Mouse (Mus musculus): Measurements from ENCODE around the gene Col7a1. TPM values are rescaled to one million over a fixed set of nuclear protein-coding genes. Genes with fewer than 3 reads are reported as not detected.

Col7a1 gene
- polyA plus RNA-seq, 1 experiment from 2014 or later = 0.31 TPM

GRCm38 (mm10) chr9:109007025-109007780 lies 53.8 kb downstream of the Col7a1 start:
- H3K9ac ChIP-seq = no peak overlapping the region
- WGBS (ENCODE audit: insufficient replicate concordance) = 68% methylated on average over 21 of the region's 21 CpGs
- H3K27ac ChIP-seq = no peak overlapping the region
- H3K27me3 ChIP-seq (replicated peaks) = no peaks in the 10 kb centered on the region
- no peaks in the 10 kb centered on the region for H3K9me3 ChIP-seq (replicated peaks)
- H3K4me3 ChIP-seq = no peak overlapping the region
- H3K4me1 ChIP-seq = peaks cover 36% of the 10 kb centered on the region
- ATAC-seq = no peak
- no peak overlapping the region for H3K4me2 ChIP-seq
- peaks cover 7% of the 10 kb centered on the region; the same call in 1 of the 2 replicates for H3K36me3 ChIP-seq

DNA sequence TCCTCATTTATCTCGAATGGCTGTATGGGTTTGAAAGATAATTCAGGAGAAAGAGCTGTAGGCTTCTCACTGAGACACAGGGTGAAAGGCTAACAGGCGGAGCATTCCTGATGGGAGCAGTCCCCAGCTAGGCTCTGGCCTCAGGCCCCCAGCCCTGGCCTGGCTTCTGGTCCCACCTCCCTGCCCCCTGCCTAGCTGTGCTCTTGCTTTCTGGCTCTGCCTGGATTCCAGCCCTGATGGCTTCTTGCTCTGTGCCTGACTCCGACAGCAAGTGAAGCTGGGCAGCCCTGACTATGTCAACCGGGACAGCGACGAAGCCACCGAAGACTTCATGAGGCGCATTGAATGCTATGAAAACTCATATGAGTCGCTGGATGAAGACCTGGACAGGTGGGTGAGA lies 54.7 kb downstream of the Col7a1 start:
- no peak for ATAC-seq
- Histone ChIP-seq H3K36me3 (peaks cover 3% of the 10 kb centered on the region; the same call in 1 of the 2 replicates), H3K27me3 (replicated peaks) (no peaks in the 10 kb centered on the region), H3K27ac (no peak overlapping the region), H3K4me1 (peaks cover 36% of the 10 kb centered on the region), H3K9ac (no peak overlapping the region), H3K4me3 (no peak overlapping the region), H3K4me2 (no peak overlapping the region), H3K9me3 (replicated peaks) (no peaks in the 10 kb centered on the region)
- WGBS (ENCODE audit: insufficient replicate concordance) = 73% methylated on average over 9 of the region's 9 CpGs

DNA sequence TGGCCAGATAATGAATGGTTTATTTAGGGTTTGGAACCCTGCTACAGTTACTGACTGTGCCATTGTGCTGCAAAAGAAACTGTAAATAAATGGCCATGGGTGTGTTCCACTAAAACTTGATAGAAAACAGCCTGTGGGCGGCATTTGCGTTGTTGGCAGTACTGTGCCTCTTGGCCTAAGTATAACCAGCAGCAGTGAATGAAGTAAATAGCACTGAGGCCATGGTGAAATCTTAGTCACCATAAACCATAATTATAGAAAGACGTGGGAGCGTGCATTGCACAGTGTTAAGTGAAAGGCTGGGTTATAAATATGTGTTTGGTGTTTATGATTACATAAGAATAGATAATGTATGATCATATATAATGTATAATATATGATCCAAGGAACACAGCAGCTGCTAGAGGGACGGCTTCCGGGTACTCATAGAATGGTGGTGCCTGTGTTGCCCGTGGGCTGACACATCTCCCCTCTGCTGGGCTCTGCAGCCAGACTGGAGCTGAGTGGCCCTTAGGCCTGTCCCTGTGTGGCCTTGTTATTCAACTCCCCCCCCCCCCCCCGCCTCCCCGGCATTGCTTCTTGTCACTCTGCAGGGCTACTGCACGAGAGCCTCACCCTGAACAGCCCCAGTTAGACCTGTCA lies 55.7 kb downstream of the Col7a1 start:
- H3K4me3 ChIP-seq = no peak overlapping the region
- 0 out of 2 replicates have a peak, but pooled peaks cover 1% of the 10 kb centered on the region for H3K27me3 ChIP-seq (replicated peaks)
- H3K4me1 ChIP-seq = peaks cover 40% of the 10 kb centered on the region
- H3K9ac ChIP-seq = no peak overlapping the region
- WGBS (ENCODE audit: insufficient replicate concordance) = 58% methylated on average over 10 of the region's 10 CpGs
- peak; percentile 22 for ATAC-seq
- no peaks in the 10 kb centered on the region for H3K9me3 ChIP-seq (replicated peaks)
- no peak overlapping the region for H3K4me2 ChIP-seq
- H3K27ac ChIP-seq = no peak overlapping the region
- H3K36me3 ChIP-seq = peaks cover 3% of the 10 kb centered on the region; the same call in 1 of the 2 replicates

- Histone ChIP-seq H3K9me3 (replicated peaks) (no peaks in the 10 kb centered on the region), H3K4me3 (no peak overlapping the region), H3K27ac (peak overlapping the region; percentile 4; the same call in 1 of the 2 replicates), H3K27me3 (replicated peaks) (0 out of 2 replicates have a peak, but pooled peaks cover 3% of the 10 kb centered on the region), H3K4me2 (peak overlapping the region; percentile 32; the same call in 1 of the 2 replicates), H3K36me3 (peaks cover 3% of the 10 kb centered on the region; the same call in 1 of the 2 replicates), H3K9ac (peak overlapping the region; percentile 18; the same call in 1 of the 2 replicates), H3K4me1 (peaks cover 47% of the 10 kb centered on the region)
- WGBS (ENCODE audit: insufficient replicate concordance) = 29% methylated on average over 17 of the region's 17 CpGs
- ATAC-seq = peak; percentile 84
Measured at GRCm38 (mm10) chr9:109009636-109010315, 56.4 kb downstream of the Col7a1 start.

DNA sequence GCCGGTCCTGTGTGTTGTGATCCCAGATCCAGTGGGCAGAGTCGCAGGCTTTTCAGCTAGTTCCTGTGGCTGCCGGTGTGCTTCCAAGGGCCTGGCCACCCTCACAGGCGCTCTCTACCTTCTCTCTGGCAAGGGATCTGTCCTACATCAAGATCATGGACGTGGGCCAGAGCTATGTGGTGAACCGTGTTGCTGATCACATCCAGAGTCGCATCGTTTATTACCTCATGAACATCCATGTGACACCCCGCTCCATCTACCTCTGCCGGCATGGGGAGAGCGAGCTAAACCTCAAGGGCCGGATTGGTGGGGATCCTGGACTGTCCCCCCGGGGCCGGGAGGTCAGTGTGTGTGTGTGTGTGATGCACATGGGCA lies 56.9 kb downstream of the Col7a1 start:
- peaks cover 3% of the 10 kb centered on the region; the same call in 1 of the 2 replicates for H3K36me3 ChIP-seq
- peak overlapping the region; percentile 32; the same call in 1 of the 2 replicates for H3K4me2 ChIP-seq
- ATAC-seq = no peak
- 0 out of 2 replicates have a peak, but pooled peaks cover 3% of the 10 kb centered on the region for H3K27me3 ChIP-seq (replicated peaks)
- H3K4me1 ChIP-seq = peaks cover 52% of the 10 kb centered on the region
- no peak overlapping the region for H3K4me3 ChIP-seq
- 81% methylated on average over 14 of the region's 14 CpGs for WGBS (ENCODE audit: insufficient replicate concordance)
- H3K9ac ChIP-seq = no peak overlapping the region
- 0 out of 2 replicates have a peak overlapping the region, but pooled peaks have one; percentile 4 for H3K27ac ChIP-seq
- no peaks in the 10 kb centered on the region for H3K9me3 ChIP-seq (replicated peaks)

GRCm38 (mm10) chr9:109015397-109015796 lies 62.0 kb downstream of the Col7a1 start:
- H3K9ac ChIP-seq = no peak overlapping the region
- H3K4me3 ChIP-seq = no peak overlapping the region
- WGBS (ENCODE audit: insufficient replicate concordance) = 22% methylated on average over 8 of the region's 8 CpGs
- peaks cover 47% of the 10 kb centered on the region for H3K4me1 ChIP-seq
- peak overlapping the region; percentile 45 for H3K4me2 ChIP-seq
- H3K27ac ChIP-seq = peak overlapping the region; percentile 37; the same call in 1 of the 2 replicates
- no peaks in the 10 kb centered on the region for H3K9me3 ChIP-seq (replicated peaks)
- no peaks in the 10 kb centered on the region for H3K36me3 ChIP-seq
- ATAC-seq = peak; percentile 69; the same call in 1 of the 2 replicates
- H3K27me3 ChIP-seq (replicated peaks) = 0 out of 2 replicates have a peak, but pooled peaks cover 3% of the 10 kb centered on the region

DNA sequence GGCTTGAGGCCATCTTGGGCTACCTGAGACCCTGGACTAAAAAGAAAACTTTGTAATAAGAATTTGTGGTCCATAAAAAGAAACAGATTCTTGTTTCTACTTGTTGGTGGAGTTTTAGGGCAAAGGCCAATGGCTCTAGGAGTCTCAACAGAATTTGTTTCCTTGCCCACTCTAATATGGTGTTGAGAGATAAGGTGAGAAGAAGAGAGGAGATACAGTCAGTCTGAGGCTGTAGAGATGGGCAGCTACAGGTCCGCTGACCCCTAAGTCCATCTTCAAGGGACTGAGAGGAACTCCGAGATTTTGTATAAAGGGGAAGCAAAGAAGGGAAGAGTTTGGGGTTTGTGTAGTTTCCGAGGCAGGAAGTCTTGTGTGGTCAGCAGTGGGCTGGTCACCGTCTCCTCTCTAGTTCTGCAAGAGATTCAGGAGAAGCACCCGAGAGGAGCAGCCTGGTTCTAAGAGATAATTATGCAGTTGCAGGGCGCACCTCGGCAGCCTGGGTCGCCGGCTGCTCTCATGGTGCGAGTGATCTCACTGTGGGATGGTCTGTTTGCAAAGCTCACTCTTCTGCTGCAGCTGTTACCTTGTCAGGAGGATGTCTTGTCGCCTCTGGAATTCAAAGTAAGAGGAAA lies 63.7 kb downstream of the Col7a1 start:
- Histone ChIP-seq H3K4me2 (peak overlapping the region; percentile 60), H3K27me3 (replicated peaks) (0 out of 2 replicates have a peak, but pooled peaks cover 8% of the 10 kb centered on the region), H3K4me3 (peak overlapping the region; percentile 26), H3K9ac (peak overlapping the region; percentile 41), H3K9me3 (replicated peaks) (no peaks in the 10 kb centered on the region), H3K36me3 (no peaks in the 10 kb centered on the region), H3K4me1 (peaks cover 47% of the 10 kb centered on the region), H3K27ac (peak overlapping the region; percentile 82)
- peak; percentile 89 for ATAC-seq
- 16% methylated on average over 11 of the region's 11 CpGs for WGBS (ENCODE audit: insufficient replicate concordance)

DNA sequence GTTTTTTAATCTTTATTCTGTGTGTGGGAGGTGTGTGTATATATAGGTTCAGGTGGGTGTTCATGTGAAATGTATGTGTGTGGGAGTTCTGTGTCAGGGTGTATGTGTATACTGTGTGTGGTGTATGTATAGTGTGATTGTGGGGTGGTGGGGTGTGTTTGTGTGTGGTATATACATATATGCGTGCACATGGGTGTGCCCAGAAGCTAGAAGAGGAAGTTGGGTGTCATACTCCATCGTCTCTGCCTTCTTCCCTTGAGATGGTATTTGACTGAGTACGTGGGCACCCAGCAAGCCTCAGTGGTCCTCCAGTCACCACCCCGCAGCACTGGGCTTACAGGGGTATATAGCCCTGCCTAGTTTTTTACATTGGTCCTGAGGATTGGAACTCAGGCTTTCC lies 68.0 kb downstream of the Col7a1 start:
- H3K9ac ChIP-seq = no peak overlapping the region
- H3K36me3 ChIP-seq = no peaks in the 10 kb centered on the region
- H3K4me3 ChIP-seq = no peak overlapping the region
- H3K4me1 ChIP-seq = peaks cover 20% of the 10 kb centered on the region
- WGBS (ENCODE audit: insufficient replicate concordance) = 41% methylated on average over 4 of the region's 4 CpGs
- H3K27me3 ChIP-seq (replicated peaks) = 0 out of 2 replicates have a peak, but pooled peaks cover 5% of the 10 kb centered on the region
- no peak for ATAC-seq
- H3K9me3 ChIP-seq (replicated peaks) = no peaks in the 10 kb centered on the region
- no peak overlapping the region for H3K4me2 ChIP-seq
- no peak overlapping the region for H3K27ac ChIP-seq

DNA sequence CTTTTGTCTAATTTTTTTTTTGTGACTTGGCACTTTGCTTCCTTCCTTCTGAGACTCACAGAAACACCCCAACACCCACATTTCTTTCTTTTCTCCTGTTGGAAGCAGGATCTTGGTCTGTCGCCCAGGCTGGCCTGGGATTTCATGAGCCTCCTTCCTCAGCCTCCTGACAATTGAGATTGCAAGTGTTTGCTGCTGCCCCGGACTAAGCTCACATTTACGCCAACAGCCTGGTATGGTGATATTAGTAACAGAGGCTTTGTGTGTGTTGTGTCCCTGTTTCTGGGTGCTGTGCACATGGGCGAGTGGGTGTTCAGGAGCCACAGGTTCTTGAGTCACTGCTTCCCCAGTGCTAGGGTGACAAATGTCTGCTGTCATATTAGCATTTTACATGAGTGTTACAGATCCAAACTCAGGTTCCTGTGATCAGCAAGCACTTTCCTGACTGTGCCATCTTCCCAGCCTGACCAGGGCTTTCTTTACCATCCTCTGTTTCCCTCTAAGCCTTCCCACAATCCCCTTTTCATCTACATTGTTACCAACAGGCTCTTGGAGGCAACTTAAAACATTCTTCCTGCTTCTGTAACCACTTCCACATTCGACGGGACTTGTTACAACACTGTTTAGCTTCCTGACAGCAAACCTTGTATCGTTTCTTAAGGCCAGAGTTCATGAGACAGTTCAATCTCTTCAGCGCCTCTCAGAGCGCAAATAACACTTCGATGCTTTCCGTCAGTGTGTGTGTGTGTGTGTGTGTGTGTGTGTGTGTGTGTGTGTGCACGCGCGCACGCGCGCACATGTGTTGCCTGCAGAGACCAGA lies 69.7 kb downstream of the Col7a1 start:
- no peak overlapping the region for H3K4me2 ChIP-seq
- 70% methylated on average over 17 of the region's 17 CpGs for WGBS (ENCODE audit: insufficient replicate concordance)
- no peak overlapping the region for H3K27ac ChIP-seq
- ATAC-seq = no peak
- H3K27me3 ChIP-seq (replicated peaks) = 0 out of 2 replicates have a peak, but pooled peaks cover 5% of the 10 kb centered on the region
- H3K4me1 ChIP-seq = peaks cover 4% of the 10 kb centered on the region
- H3K4me3 ChIP-seq = no peak overlapping the region
- no peaks in the 10 kb centered on the region for H3K36me3 ChIP-seq
- no peak overlapping the region for H3K9ac ChIP-seq
- H3K9me3 ChIP-seq (replicated peaks) = no peaks in the 10 kb centered on the region

- no peaks in the 10 kb centered on the region for H3K36me3 ChIP-seq
- 70% methylated on average over 8 of the region's 8 CpGs for WGBS (ENCODE audit: insufficient replicate concordance)
- ATAC-seq = no peak
Measured at GRCm38 (mm10) chr9:109027521-109027920, 74.1 kb downstream of the Col7a1 start.

GRCm38 (mm10) chr9:109028421-109028820 lies 75.0 kb downstream of the Col7a1 start:
- H3K4me2 ChIP-seq = no peak overlapping the region
- H3K9me3 ChIP-seq (replicated peaks) = no peaks in the 10 kb centered on the region
- H3K9ac ChIP-seq = no peak overlapping the region
- no peaks in the 10 kb centered on the region for H3K27me3 ChIP-seq (replicated peaks)
- H3K27ac ChIP-seq = no peak overlapping the region
- WGBS (ENCODE audit: insufficient replicate concordance) = 76% methylated on average over 3 of the region's 3 CpGs
- peaks cover 13% of the 10 kb centered on the region for H3K4me1 ChIP-seq
- no peak for ATAC-seq
- no peak overlapping the region for H3K4me3 ChIP-seq
- H3K36me3 ChIP-seq = no peaks in the 10 kb centered on the region

More at GRCm38 (mm10) chr9:109027521-109027920, 74.1 kb downstream of the Col7a1 start:
- H3K4me1 ChIP-seq = peaks cover 10% of the 10 kb centered on the region
- no peak overlapping the region for H3K4me3 ChIP-seq
- no peak overlapping the region for H3K4me2 ChIP-seq
- no peak overlapping the region for H3K9ac ChIP-seq
- no peaks in the 10 kb centered on the region for H3K9me3 ChIP-seq (replicated peaks)
- H3K27me3 ChIP-seq (replicated peaks) = no peaks in the 10 kb centered on the region
- H3K27ac ChIP-seq = no peak overlapping the region

All from liver, embryonic 12.5 days (tissue).